Mouse (Mus musculus) spleen, adult 2 months (tissue): ENCODE results near the gene Fam19a3.

ENCODE experiments used
- CTCF ChIP-seq: fragments of 200-500 bp; IDR thresholded peaks from 2 replicates; pipeline ENCODE4 v1.5.1; 2011; ENCODE audit warnings: mild to moderate bottlenecking, inconsistent platforms; ENCODE audit not compliant: insufficient read depth, insufficient read length, insufficient replicate concordance; ENCODE audit errors: extremely low read depth
- POLR2A ChIP-seq: fragments of 200-500 bp; IDR thresholded peaks from 2 replicates; pipeline ENCODE4 v1.6.1; 2011; ENCODE audit warnings: low read depth, low read length, inconsistent platforms

DNA sequence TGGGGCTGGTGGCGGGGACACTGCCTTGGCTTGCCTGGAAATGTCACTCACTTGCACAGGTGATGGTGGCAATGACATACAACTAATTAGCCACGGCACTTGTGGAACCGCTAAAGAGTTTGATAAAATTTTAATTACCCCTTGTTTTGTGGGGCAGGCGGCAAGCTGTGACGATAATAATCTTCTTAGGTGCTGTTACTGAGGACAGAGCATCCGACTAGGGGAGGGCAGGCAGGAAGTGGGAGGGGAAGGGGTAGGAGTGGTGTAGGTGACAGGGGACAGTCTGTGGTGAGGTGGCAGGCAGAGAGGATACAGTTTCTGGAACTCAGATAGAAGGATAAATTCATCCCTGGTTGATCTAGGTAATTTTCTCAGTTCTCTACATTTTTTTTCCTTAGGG lies 10.2 kb downstream of the Fam19a3 start:
- TF ChIP-seq CTCF (no peak), POLR2A (no peak)
